Mouse (Mus musculus): Measurements from ENCODE around the gene Ntsr2. TPM values are rescaled to one million over a fixed set of nuclear protein-coding genes. Genes with fewer than 3 reads are reported as not detected.

The Ntsr2 gene
- polyA plus RNA-seq (2016; fragmentation: Nextera tagmentation; extraction: Ambion mirVana) = 0.18 and 0.35 TPM in 2 replicates

DNA sequence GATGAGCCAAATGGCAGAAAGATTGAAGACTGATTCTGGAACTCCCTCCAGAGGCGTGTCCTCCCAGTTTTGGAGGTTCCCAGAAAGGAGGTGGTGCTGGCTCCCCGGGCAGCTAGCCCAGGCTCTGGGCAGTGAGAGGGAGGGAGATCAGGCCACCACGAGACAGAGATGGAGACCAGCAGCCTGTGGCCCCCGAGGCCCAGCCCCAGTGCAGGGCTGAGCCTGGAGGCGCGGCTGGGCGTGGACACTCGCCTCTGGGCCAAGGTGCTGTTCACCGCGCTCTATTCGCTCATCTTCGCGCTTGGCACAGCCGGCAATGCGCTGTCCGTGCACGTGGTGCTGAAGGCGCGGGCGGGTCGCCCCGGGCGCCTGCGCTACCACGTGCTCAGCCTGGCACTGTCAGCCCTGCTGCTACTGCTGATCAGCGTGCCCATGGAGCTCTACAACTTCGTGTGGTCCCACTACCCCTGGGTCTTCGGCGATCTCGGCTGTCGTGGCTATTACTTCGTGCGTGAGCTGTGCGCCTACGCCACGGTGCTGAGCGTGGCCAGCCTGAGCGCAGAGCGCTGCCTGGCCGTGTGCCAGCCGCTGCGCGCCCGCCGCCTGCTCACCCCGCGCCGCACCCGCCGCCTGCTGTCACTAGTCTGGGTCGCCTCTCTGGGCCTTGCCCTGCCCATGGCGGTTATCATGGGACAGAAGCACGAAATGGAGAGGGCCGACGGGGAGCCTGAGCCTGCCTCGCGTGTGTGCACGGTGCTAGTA is at the start of gene Ntsr2:
Ntsr2 (plus strand) TSS at position 51 of the 762 bp plus-strand sequence.
- peaks cover 8% of the 10 kb centered on the region for H3K4me1 ChIP-seq
- H3K27ac ChIP-seq = no peak within 1 kb of the TSS
- H3K27me3 ChIP-seq (replicated peaks) = peaks cover 32% of the 10 kb centered on the region
- H3K9ac ChIP-seq = 0 out of 2 replicates have a peak within 1 kb of the TSS, but pooled peaks have one; percentile 5
- H3K4me3 ChIP-seq = peak within 1 kb of the TSS; percentile 29
- no peaks in the 10 kb centered on the region for H3K9me3 ChIP-seq
- no peaks in the 10 kb centered on the region for H3K36me3 ChIP-seq
- WGBS = 5% methylated on average over 58 of the region's 58 CpGs
- peak within 1 kb of the TSS; percentile 66 for H3K4me2 ChIP-seq (replicated peaks)
- ATAC-seq (ENCODE audit: low FRiP score, low read depth) = peak; percentile 81

DNA sequence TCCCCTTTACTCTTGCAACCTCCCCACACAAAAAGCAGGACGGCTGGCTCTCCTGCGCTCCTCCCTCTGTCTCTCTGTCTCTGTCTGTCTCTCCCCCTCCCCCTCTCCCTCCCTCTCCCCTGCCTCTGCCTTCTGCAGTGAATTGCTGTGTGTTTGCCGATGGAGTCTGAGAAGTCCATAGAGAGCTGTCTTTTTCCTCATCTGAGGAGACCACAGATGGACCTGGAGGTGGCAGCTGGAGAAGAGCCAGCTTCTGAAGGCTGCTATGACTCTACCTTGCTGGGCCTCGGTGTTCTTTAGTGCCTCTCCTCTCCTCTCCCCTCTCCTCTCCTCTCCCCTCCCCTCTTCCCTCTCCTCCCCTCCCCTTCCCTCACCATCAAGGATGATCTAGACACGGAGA is 47.6 kb upstream of the Ntsr2 start:
- Histone ChIP-seq H3K9me3 (no peaks in the 10 kb centered on the region), H3K4me3 (no peak overlapping the region), H3K4me1 (no peaks in the 10 kb centered on the region), H3K9ac (no peak overlapping the region), H3K27me3 (replicated peaks) (no peaks in the 10 kb centered on the region), H3K27ac (no peak overlapping the region), H3K36me3 (no peaks in the 10 kb centered on the region), H3K4me2 (replicated peaks) (no peak overlapping the region)
- ATAC-seq (ENCODE audit: low FRiP score, low read depth) = no peak
- WGBS = 66% methylated on average over 5 of the region's 5 CpGs

DNA sequence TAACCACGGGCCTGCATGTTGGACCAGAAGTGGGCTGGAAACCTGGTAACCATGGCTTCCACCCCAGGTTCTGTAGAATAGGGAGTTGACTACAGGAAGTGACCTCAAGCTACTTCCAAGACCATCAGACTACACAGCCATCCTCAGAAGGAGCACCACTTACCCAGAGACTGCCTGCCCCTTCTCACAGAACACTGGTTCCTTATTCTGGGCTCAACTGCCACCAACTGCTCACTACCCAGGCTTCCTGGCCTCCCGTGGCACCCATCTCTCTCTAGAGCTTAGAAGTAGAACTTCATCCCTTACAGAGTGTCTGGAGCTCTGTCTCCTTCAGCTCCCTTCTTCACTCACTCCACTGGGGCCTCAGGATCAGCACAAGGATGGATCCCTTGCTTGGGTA is 42.2 kb upstream of the Ntsr2 start, which contains the start of gene Lpin1:
Lpin1 (minus strand) TSS at position 31 of the 400 bp plus-strand sequence.
- Histone ChIP-seq H3K4me3 (no peak within 1 kb of the TSS), H3K27me3 (replicated peaks) (no peaks in the 10 kb centered on the region), H3K9ac (no peak within 1 kb of the TSS), H3K9me3 (no peaks in the 10 kb centered on the region), H3K4me2 (replicated peaks) (no peak within 1 kb of the TSS), H3K36me3 (no peaks in the 10 kb centered on the region), H3K4me1 (no peaks in the 10 kb centered on the region), H3K27ac (no peak within 1 kb of the TSS)
- no peak for ATAC-seq (ENCODE audit: low FRiP score, low read depth)
- WGBS = 87% methylated on average over 2 of the region's 2 CpGs

DNA sequence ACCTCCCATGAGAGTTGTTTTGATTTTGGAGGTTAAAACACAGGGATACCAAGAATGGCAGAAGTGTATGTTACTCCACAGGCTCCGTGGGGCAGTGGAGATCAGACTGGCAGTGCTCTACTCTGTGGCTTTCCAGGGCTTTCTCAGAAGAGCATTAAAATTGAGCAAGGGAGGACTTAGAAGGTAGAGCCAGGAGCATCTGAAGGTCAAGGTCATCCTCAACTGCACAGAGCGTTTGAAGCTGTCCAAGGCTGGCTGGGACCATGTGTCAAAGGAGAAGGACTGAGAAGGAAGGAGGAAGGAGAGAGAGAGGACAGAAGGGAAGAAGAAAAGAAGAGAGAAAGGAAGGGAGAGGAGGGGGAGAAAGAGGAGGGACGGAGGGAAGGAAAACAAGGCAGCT is 38.6 kb upstream of the Ntsr2 start:
- Histone ChIP-seq H3K9me3 (no peaks in the 10 kb centered on the region), H3K4me2 (replicated peaks) (no peak overlapping the region), H3K27ac (no peak overlapping the region), H3K4me1 (peaks cover 9% of the 10 kb centered on the region; the same call in 1 of the 2 replicates), H3K4me3 (no peak overlapping the region), H3K36me3 (no peaks in the 10 kb centered on the region), H3K27me3 (replicated peaks) (no peaks in the 10 kb centered on the region), H3K9ac (no peak overlapping the region)
- WGBS = 71% methylated on average over 3 of the region's 3 CpGs
- ATAC-seq (ENCODE audit: low FRiP score, low read depth) = no peak

DNA sequence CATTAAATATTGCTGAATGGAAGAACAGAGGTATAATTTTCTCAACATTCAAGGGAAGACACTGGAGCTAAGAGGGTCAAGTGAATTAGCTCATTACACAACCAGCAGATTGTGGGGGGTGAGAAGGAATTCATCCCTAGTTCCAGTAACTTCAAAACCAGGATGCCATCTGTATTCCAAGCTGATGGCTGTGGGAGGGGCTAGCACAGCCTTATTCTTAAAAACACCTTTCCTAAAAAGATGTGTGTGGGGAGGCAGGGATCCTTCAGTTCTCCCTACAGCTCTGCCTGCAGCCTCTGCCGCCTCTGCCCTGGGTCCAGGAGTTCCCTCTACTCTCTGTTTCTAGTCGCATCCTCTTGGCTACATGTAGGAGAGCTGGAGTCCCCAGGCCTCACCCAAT is 37.4 kb upstream of the Ntsr2 start:
- no peaks in the 10 kb centered on the region for H3K27me3 ChIP-seq (replicated peaks)
- no peaks in the 10 kb centered on the region for H3K9me3 ChIP-seq
- no peak overlapping the region for H3K4me3 ChIP-seq
- WGBS = 90% methylated on average over 2 of the region's 2 CpGs
- H3K9ac ChIP-seq = no peak overlapping the region
- H3K4me2 ChIP-seq (replicated peaks) = no peak overlapping the region
- ATAC-seq (ENCODE audit: low FRiP score, low read depth) = no peak
- H3K27ac ChIP-seq = no peak overlapping the region
- no peaks in the 10 kb centered on the region for H3K36me3 ChIP-seq
- peaks cover 9% of the 10 kb centered on the region; the same call in 1 of the 2 replicates for H3K4me1 ChIP-seq

DNA sequence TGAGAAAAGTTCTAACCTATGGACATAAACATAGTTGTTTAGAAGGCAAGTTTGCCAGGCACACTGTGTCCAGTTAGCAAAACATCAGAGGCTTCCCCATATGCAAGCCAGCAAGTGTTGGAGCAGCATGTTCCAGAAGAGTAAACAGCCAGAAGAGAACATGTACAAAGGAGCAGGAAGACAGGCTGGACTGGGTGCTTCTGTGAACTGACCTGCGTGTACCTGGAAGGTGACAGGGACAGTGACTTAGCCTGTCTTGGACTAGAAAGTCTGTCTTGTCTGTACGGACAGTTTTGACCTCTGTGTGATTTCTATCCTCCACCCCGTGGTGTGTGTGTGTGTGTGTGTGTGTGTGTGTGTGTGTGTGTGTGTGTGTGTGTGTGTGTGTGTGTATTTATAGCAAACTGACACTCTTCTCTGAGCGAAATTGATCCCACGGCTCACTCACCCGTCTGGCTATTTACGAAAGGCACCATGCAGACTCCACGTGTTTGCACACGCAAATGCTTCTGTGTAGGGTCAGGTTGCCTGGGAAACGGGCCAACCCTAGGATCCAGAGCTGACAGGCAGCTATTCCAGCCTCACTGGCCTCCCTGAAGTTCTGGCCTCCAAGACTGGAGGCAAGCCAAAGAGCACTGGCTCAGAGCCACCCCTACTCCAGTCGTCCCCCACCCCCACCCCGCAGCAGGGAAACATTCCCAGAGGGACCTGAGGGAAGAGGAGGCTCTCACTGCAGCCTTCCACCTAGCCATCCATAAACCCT is 34.5 kb upstream of the Ntsr2 start:
- H3K4me2 ChIP-seq (replicated peaks) = no peak overlapping the region
- H3K27ac ChIP-seq = no peak overlapping the region
- H3K9ac ChIP-seq = 0 out of 2 replicates have a peak overlapping the region, but pooled peaks have one; percentile 17
- no peaks in the 10 kb centered on the region for H3K27me3 ChIP-seq (replicated peaks)
- H3K4me1 ChIP-seq = peaks cover 9% of the 10 kb centered on the region; the same call in 1 of the 2 replicates
- 27% methylated on average over 12 of the region's 12 CpGs for WGBS
- no peaks in the 10 kb centered on the region for H3K9me3 ChIP-seq
- ATAC-seq (ENCODE audit: low FRiP score, low read depth) = peak; percentile 82
- H3K4me3 ChIP-seq = no peak overlapping the region
- H3K36me3 ChIP-seq = no peaks in the 10 kb centered on the region

DNA sequence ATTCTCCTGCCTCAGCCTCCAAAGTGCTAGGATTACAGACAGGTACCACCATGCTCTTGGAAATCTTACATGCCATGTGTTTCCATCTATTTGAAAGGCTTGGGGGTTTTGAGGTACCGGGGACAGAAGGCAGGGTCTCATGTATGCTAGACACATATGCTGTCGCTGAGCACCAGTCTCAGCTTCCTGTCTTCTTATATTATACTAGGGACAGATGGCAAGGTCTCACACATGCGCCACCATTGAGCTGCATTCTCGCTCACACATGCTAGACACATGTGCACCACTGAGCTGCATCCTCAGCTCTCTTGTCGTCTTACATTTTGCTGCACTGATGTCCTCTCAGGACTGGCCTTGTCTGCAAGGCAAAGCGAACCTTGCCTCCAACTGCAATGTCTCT is 33.7 kb upstream of the Ntsr2 start:
- Histone ChIP-seq H3K4me2 (replicated peaks) (no peak overlapping the region), H3K27me3 (replicated peaks) (no peaks in the 10 kb centered on the region), H3K9ac (0 out of 2 replicates have a peak overlapping the region, but pooled peaks have one; percentile 17), H3K27ac (no peak overlapping the region), H3K36me3 (no peaks in the 10 kb centered on the region), H3K4me1 (peaks cover 9% of the 10 kb centered on the region; the same call in 1 of the 2 replicates), H3K4me3 (no peak overlapping the region), H3K9me3 (no peaks in the 10 kb centered on the region)
- 79% methylated on average over 6 of the region's 6 CpGs for WGBS
- ATAC-seq (ENCODE audit: low FRiP score, low read depth) = peak; percentile 18; the same call in 1 of the 2 replicates

DNA sequence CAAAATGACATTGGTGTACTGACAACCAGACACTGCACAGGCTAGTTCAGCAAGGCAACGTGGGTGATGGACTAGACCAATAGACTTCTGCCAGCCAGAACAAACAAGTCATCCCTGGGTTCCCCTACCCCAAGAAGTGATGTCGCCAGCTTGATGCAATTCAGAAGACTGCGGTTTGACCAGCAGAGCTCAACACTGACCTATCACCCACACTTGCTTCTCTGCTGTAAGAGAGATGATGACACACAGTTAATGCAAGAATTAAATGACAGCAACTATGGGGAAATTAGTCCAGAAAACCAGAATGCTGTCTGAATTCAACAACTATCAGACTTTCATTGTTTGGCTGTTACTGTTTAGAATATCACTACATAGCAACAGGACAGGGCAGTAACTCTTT is 33.0 kb upstream of the Ntsr2 start:
- no peak overlapping the region for H3K4me2 ChIP-seq (replicated peaks)
- WGBS = 90% methylated on average over 3 of the region's 3 CpGs
- no peaks in the 10 kb centered on the region for H3K9me3 ChIP-seq
- no peaks in the 10 kb centered on the region for H3K27me3 ChIP-seq (replicated peaks)
- peaks cover 9% of the 10 kb centered on the region; the same call in 1 of the 2 replicates for H3K4me1 ChIP-seq
- H3K9ac ChIP-seq = no peak overlapping the region
- no peak overlapping the region for H3K4me3 ChIP-seq
- H3K36me3 ChIP-seq = no peaks in the 10 kb centered on the region
- no peak overlapping the region for H3K27ac ChIP-seq
- no peak for ATAC-seq (ENCODE audit: low FRiP score, low read depth)

DNA sequence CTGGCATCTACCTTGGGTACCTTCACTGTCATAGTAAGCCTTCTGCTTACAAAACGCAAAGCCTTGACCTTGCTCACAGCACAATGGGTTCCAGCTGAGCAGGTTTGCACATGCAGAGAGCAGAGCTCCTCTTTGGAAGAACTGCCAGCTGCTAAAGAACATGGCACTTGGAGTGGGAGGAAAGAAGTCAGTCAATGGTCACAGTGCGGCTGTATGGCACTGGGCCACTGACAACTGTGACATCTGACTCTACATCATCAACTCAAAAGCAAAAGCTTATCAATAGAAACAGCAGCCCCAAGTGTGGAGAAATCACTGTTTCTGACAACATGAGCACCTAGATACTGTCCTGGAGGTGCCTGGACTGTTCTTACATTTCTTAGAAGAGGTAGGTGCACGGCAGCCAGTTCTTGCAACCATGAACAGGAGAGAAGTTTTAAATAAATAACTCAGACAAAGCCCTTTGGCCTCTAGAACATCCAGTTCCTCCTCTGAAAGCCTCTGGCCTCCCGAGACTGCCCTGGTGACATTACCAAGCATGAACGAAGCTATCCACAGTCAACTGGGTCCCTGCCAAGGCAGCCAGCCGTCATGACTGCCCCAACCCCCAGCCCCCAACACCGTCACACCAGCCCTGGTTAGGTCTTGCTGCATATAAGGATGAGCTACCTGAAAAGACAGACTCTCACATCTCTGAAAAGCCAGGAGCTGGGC is 22.9 kb upstream of the Ntsr2 start:
- Histone ChIP-seq H3K4me1 (no peaks in the 10 kb centered on the region), H3K36me3 (no peaks in the 10 kb centered on the region), H3K9me3 (no peaks in the 10 kb centered on the region), H3K4me2 (replicated peaks) (no peak overlapping the region), H3K27ac (no peak overlapping the region), H3K4me3 (no peak overlapping the region), H3K27me3 (replicated peaks) (no peaks in the 10 kb centered on the region), H3K9ac (no peak overlapping the region)
- WGBS = 81% methylated on average over 7 of the region's 7 CpGs
- ATAC-seq (ENCODE audit: low FRiP score, low read depth) = no peak

DNA sequence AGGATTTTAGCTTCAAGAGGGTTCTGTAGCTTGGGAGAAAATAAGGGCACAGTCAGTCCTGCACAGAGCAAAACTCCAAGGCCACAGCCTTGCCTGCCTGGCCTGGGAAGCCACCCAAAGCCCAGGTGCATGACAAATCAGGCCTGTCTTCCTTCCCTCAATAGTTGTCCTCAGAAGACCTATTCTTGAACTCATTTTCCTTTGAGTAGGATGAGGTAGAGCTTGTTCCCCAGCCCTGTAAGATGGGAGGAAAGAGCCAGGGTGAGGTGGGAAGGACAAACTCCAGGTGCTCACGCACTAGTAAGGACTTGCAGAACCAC is 22.4 kb upstream of the Ntsr2 start:
- H3K9me3 ChIP-seq = no peaks in the 10 kb centered on the region
- H3K9ac ChIP-seq = no peak overlapping the region
- H3K36me3 ChIP-seq = no peaks in the 10 kb centered on the region
- WGBS = 100% methylated on average over 1 of the region's 1 CpGs
- no peak for ATAC-seq (ENCODE audit: low FRiP score, low read depth)
- no peak overlapping the region for H3K4me3 ChIP-seq
- no peak overlapping the region for H3K27ac ChIP-seq
- H3K27me3 ChIP-seq (replicated peaks) = no peaks in the 10 kb centered on the region
- no peak overlapping the region for H3K4me2 ChIP-seq (replicated peaks)
- no peaks in the 10 kb centered on the region for H3K4me1 ChIP-seq

DNA sequence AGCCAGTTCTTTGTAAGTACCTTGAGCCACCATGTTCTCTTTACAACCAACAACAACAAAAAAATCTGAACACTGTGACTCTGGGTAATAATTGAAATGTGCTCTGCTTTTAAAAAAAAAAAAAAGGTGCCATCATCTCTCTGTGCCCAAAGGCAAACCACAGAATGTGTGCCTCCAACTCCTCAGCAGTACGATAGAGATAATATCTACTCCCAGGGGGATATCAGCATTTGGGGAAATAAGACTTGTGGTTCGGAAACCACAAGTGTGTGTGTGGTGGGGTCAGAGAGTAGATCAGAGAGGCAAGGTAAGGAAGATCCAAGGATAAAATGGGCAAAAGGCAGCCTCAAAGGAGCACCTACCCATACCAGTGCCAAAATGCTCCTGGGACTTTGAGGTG is 21.8 kb upstream of the Ntsr2 start:
- no peak for ATAC-seq (ENCODE audit: low FRiP score, low read depth)
- no peak overlapping the region for H3K4me2 ChIP-seq (replicated peaks)
- H3K36me3 ChIP-seq = no peaks in the 10 kb centered on the region
- WGBS = 92% methylated on average over 2 of the region's 2 CpGs
- no peak overlapping the region for H3K4me3 ChIP-seq
- H3K9ac ChIP-seq = no peak overlapping the region
- no peaks in the 10 kb centered on the region for H3K9me3 ChIP-seq
- no peaks in the 10 kb centered on the region for H3K4me1 ChIP-seq
- H3K27me3 ChIP-seq (replicated peaks) = no peaks in the 10 kb centered on the region
- no peak overlapping the region for H3K27ac ChIP-seq

DNA sequence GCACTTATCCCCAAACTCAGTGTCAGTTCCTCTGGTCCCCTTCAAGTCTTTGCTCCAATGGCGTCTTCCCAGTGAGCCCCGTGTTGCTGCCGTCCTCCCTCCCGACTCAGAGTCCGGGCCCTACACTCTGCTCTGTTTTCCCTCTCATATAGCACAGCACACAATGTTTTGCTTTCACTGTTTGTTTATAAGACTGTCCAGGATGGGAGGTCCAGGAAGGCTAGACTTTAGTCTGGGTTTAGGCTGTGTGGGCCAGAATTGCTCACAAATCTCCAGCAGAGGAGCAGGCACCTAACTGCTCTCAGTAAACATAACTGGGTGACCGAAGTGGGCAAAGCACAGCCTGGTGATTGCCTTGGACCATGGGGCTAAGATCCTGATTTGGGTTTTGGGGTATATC is 19.9 kb upstream of the Ntsr2 start:
- no peak overlapping the region for H3K27ac ChIP-seq
- no peaks in the 10 kb centered on the region for H3K9me3 ChIP-seq
- ATAC-seq (ENCODE audit: low FRiP score, low read depth) = no peak
- no peaks in the 10 kb centered on the region for H3K4me1 ChIP-seq
- no peak overlapping the region for H3K4me2 ChIP-seq (replicated peaks)
- H3K9ac ChIP-seq = no peak overlapping the region
- 85% methylated on average over 6 of the region's 6 CpGs for WGBS
- H3K27me3 ChIP-seq (replicated peaks) = no peaks in the 10 kb centered on the region
- no peak overlapping the region for H3K4me3 ChIP-seq
- no peaks in the 10 kb centered on the region for H3K36me3 ChIP-seq

Measured in neural tube, embryonic 12.5 days (tissue).